Mouse (Mus musculus) kidney, postnatal 10 days (tissue): ENCODE data around the gene Tnfrsf25.

Experiments used
- DNase-seq: peaks from one replicate; pipeline ENCODE4 v3.0.0; 2021; ENCODE audit warnings: mixed read lengths

Tnfrsf25 gene

DNA sequence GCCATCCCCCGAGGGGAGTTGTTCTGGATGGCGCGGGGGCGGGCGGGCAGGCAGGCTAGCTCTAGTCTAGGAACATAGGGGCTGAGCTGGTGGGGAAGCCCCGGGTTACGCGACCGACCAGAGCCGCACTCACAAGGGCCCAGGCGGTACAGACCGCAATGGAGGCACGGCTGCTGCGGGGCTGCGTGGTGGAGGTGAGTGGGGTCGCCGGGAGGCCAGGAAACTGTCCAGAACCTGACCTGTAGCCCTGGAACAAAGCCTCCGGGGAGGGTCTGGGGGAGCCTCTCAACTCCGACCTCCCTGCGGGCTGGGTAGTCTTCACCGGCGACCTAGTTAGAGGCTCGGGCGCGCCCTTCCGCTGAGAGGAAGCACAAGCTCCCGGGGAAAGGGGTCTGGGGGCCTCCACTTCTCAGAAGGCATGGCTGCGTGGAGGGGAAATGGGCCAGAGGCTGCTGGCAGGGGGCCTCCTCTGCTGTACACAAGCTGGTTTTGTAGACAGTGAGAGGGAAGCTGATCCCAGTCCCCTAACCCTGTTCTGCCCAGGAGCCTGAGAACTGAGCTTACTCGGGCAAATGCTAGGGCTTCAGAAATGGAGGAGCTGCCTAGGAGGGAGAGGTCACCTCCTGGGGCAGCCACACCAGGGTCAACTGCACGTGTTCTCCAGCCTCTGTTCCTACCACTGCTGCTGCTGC is at the start of gene Tnfrsf25:
Tnfrsf25 (plus strand) TSS at position 14 of the 692 bp plus-strand sequence.
- DNase-seq = peak; percentile 42

- no peak for DNase-seq
Measured at GRCm38 (mm10) chr4:152067280-152067679, 48.5 kb upstream of the Tnfrsf25 start.

GRCm38 (mm10) chr4:152068166-152068724 is 47.5 kb upstream of the Tnfrsf25 start:
- DNase-seq = no peak

DNA sequence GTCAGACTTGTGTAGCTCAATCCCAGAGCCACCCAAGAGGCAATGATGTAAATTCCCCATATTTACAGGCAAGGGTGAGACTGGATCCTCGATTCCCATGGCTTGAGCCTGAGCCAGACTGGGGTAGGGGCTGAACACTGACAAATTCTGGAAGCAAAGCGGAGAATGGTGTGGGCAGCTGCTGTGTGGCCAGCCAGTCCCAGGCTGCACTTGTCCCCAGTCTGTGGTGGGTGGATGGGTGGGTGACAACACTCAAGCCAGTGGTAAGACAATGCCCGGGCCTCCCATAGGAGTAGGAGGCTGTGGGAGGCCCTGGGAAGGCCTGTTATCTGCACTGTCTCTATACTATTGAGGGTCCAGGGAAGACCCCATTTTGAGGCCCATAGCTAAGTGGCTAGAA is 46.5 kb upstream of the Tnfrsf25 start:
- no peak for DNase-seq

GRCm38 (mm10) chr4:152070494-152071396 is 45.0 kb upstream of the Tnfrsf25 start:
- no peak for DNase-seq

DNA sequence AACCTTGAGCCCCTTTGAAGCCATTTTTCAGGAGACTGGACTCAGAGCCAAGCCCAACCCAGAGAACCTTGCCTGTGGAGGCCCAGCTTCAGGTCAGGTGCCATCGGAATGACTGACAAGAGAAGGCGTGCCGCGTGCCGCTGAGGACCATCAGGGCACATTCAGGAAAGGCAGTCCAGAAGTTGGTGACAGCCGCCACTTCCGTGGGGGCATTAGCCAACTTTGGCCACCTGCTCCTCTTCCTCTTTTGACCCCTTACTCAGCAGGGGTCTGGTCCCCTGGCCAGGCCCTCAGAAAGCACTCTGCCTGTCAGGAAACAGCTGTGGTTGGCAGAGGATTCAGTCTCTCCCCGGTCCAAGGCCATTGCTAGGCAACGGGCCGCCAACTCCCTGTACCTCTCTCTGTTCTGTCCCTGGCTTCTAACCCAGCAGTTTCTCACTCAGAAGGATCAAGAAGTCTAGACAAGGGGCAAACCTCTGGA is 43.6 kb upstream of the Tnfrsf25 start, which contains the start of gene Plekhg5:
Plekhg5 (plus strand) TSS at position 378 of the 481 bp plus-strand sequence.
- DNase-seq = peak; percentile 57

GRCm38 (mm10) chr4:152072655-152073054 is 43.1 kb upstream of the Tnfrsf25 start:
- no peak for DNase-seq

GRCm38 (mm10) chr4:152073715-152074114 is 42.0 kb upstream of the Tnfrsf25 start:
- no peak for DNase-seq

- DNase-seq = no peak
Measured at GRCm38 (mm10) chr4:152074548-152074947, 41.2 kb upstream of the Tnfrsf25 start.

DNA sequence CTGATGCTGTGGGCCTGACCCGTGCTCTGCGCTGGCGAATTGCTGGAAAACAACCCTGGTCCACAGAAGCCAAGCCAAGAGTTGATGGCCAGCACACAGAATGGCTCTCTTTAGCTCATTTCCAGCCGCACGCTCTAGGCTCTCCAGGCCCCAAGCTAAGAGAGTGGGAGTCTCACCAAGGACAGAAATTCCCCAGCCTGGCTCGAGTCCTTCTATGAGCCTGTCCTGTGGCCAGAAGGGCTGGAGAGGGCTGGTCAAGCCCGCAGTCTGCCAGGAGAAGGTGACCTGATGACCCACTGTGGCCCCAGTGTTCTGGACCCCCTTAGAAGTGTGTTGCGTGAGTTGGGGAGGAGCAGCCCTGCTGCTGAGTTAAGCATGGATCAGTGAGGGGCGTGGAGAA is 38.5 kb upstream of the Tnfrsf25 start:
- no peak for DNase-seq

DNA sequence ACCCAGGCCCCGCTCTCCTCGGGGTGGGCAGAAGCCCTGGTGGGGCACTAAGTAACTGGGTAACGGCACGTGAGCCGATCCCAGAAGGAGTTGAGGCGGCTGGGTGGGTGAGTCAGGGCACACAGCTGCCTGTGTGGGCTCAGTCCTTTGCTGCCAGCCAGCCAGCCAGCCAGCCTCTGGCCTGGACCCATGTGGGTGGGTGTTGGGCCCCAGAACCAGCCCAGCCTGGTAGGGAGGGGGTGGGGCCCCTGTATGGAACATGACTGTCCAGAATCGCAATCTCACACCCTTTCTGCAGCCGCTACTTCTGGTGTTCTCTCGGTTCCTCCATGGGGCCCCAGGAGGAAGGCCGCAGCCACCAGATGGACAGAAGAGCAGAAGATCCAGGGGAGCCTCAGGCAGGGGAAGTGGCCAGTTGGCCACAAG is 37.6 kb upstream of the Tnfrsf25 start:
- DNase-seq = no peak

DNA sequence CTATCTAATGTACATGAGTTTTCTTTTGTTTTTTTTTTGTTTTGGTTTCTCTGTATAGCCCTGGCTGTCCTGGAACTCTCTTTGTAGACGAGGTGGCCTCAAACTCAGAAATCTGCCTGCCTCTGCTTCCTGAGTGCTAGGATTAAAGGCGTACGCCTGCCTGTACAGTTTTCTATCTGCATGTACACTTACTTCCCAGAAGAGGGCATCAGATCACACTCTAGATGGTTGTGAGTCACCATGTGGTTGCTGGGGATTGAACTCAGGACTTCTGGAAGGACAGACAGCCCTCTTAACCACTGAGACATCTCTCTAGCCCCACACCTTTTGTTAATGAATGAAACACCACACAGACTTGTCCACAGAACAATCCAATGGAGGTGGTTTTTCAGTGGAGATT is 36.5 kb upstream of the Tnfrsf25 start:
- DNase-seq = no peak

- no peak for DNase-seq
Measured at GRCm38 (mm10) chr4:152079931-152080330, 35.8 kb upstream of the Tnfrsf25 start.

DNA sequence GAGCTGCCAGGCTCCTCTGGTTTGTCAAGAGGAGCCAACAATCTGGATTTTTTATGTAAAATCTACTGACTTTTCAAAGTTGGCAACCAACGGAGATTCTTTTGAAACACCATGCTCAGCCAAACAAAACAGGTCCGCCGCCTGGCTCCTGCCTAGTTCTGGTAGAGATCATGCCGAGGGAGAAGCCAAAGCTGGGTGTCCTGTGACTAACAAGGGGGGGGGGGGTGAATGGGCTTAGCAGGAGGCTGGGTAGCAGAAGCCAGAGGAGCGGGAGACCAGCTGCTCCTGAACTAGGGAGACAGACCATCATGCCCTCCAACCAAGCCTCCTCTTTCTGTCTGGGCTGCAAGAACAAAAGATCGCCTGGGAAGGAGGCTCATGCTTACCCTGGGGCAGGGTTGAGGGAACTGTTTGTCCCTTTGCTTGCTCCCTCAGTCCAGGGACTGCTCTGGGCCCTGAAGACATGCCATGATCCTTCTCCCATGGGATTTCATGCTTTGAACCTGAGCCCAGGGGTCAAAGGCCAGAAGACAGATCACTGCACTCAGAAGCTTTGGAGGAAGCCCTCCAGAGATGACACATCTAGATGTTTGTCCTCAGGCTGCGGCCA is 32.0 kb upstream of the Tnfrsf25 start:
- DNase-seq = no peak

GRCm38 (mm10) chr4:152084616-152085015 is 31.1 kb upstream of the Tnfrsf25 start:
- no peak for DNase-seq

GRCm38 (mm10) chr4:152086505-152087210 is 29.1 kb upstream of the Tnfrsf25 start:
- DNase-seq = peak; percentile 82

DNA sequence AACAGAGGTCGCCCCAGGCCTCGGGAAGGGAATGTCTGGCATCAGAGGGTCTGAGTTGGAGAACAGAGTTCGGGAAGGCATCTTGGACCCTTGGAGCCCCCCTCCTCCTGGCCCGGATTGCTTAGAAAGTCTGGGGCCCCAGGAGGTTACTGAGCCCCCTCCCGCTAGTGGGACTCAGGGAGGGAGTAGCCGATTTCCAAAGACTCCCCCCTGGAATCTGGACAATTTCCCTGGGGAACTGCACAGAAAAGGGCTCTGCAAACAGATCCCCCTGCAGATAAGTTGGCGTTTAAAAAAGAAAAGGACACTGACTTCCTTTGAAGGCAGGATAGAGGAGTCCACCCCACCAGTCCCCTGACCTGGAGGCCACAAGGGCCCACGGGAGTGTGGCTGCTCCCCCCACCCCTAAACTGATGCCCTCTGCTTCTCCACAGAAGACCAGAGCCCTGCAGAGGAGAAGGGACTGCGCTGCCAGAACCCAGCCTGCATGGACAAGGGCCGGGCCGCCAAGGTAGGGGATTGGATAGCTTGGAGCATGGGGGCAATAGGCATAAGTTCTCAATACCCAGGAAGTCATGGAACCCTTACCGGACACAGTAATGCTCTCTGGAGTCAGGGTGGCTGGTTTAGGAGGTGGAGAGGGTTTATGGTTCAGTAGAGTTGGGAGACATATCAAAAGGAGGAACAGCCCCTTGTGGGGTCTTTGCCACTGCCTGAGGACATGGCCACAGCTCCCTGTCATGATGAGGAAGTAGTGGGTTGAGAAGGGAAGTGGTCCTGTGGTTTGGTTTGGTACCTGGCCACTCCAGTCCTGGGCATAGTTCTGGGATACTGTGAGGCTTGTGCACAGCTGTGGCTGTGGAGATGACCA is 28.3 kb upstream of the Tnfrsf25 start:
- DNase-seq = no peak

- no peak for DNase-seq
Measured at GRCm38 (mm10) chr4:152088133-152088532, 27.6 kb upstream of the Tnfrsf25 start.

DNA sequence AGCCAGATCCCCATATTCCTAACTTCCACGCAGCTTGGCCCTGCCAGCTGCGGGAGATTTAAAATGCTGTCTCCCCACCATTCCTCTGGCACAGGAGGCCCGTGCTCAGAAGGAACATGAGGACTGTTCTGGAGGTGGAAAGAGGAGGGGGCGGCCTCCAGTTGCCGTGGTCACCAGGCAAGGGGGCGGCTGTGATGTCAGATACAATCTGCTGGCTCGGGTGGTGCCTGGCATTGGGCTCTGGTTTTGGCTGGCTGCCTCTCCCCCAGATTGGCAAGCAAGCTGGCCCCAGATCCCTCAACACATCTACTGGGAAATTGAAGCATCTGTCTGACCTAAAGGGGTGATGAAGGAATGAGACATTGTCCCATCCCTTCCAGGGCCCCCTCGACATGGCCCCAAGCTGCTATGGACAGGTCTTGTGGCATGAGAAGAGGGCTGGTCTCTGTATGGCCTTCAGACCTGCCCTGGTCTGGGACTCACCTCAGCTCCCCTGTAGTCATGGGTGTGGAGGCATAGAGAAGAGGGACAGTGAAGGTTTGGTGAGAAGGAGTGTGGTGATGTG is 27.1 kb upstream of the Tnfrsf25 start:
- no peak for DNase-seq

DNA sequence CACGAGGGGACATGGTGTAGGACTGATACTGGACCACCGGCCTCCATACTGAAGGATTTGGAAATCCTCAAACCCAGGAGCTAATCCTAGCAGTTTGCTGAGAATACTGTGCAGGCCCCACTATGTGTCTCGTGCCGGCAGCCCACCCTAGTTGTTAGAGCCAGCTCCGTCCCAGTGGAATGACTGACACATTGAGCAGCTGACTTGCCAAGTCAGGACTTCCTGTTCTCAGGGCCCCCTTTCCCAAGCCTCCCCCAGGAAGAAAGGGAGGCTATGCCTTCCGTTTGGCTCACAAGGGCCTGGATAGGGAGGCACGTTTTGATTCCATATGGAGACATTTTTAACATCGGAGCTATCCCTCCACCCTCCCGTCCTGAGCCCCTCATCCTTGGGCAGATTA is 25.5 kb upstream of the Tnfrsf25 start:
- no peak for DNase-seq

DNA sequence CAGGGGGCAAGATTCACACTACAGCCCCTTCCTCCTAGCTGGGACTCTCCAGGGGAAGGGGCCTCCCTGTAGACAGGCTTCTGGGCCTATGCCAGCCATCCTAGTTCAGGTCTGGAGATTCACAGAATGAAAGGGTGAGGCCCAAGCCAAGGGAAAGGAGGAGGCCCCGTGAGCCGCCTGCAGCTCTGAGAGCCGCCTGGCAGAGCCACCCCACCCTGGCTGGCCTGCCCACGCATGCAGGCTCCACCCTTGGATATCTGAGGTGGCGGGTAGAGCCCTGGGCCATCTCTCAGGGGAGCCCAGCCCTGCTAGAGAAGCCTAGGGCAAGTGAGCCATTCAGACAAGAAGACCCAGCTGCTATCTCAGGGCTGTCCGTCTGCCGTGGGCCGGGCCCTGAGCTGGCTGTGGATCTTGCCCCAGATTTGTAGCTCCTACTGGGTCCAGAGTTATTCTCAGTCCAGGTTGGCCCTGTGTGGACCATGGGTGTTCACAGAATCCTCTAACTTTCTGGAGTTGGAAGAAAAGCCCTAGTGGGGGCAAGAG is 22.9 kb upstream of the Tnfrsf25 start:
- no peak for DNase-seq
